Mouse (Mus musculus) hindbrain, postnatal 0 days (tissue): ENCODE measurements around the gene Il1r1. TPM values are rescaled to one million over a fixed set of nuclear protein-coding genes. Genes with fewer than 3 reads are reported as not detected.

Experiments used
- ATAC-seq: fragments of 200-750 bp; cut with Nextera tagmentation; 2 replicates; pipeline ENCODE4 v1.8.0; 2017; ENCODE audit warnings: mild to moderate bottlenecking, moderate TSS enrichment, moderate library complexity
- DNase-seq: peaks from one replicate; pipeline ENCODE4 v3.0.0-alpha.2; 2015; ENCODE audit warnings: low spot score
- H3K27ac ChIP-seq: fragments of 300-500 bp; sonication (generic); 2 replicates; pipeline ENCODE4 v1.5.1; 2014; ENCODE audit warnings: mild to moderate bottlenecking
- H3K27me3 ChIP-seq: fragments of 300-500 bp; sonication (generic); 2 replicates; pipeline ENCODE4 v1.6.1; 2014; ENCODE audit warnings: low read length, mixed read lengths; ENCODE audit not compliant: insufficient read depth
- H3K36me3 ChIP-seq: fragments of 300-500 bp; sonication (generic); 2 replicates; pipeline ENCODE4 v1.6.1; 2014; ENCODE audit warnings: low read length, mixed read lengths; ENCODE audit not compliant: insufficient read depth
- H3K4me1 ChIP-seq: fragments of 300-500 bp; sonication (generic); 2 replicates; pipeline ENCODE4 v1.6.1; 2014; ENCODE audit warnings: antibody characterized with exemption, low read length, mixed read lengths; ENCODE audit not compliant: insufficient read depth
- H3K4me2 ChIP-seq: fragments of 300-500 bp; sonication (generic); 2 replicates; pipeline ENCODE4 v1.6.1; 2014; ENCODE audit warnings: low read depth, mild to moderate bottlenecking, low read length, moderate library complexity, mixed read lengths
- H3K4me3 ChIP-seq: fragments of 300-500 bp; sonication (generic); 2 replicates; pipeline ENCODE4 v1.5.1; 2014; ENCODE audit warnings: low read length
- H3K9ac ChIP-seq: fragments of 300-500 bp; sonication (generic); replicated peaks from 2 replicates; pipeline ENCODE4 v1.6.1; 2014; ENCODE audit warnings: mild to moderate bottlenecking, low read length, moderate library complexity, mixed read lengths
- H3K9me3 ChIP-seq: fragments of 300-500 bp; sonication (generic); 2 replicates; pipeline ENCODE4 v1.6.1; 2016; ENCODE audit warnings: low read length, mixed read lengths
- CTCF ChIP-seq: IDR thresholded peaks from 2 replicates; pipeline ENCODE4 v1.5.1; 2016; ENCODE audit warnings: antibody characterized with exemption, control low read depth, low read depth
- WGBS: fragments of 180-500 bp; shearing (Covaris S2); extraction: QIAGEN DNeasy Blood & Tissue Kit; methylation state at CpG from one replicate; pipeline ENCODE4 v1.1.7; 2014; 5-methylcytosine and 5-hydroxymethylcytosine counted together
- polyA plus RNA-seq: library from polyadenylated mRNA; unstranded; fragments of >200 nt; fragmentation: Nextera tagmentation; extraction: Ambion mirVana; gene quantifications from 2 replicates; pipeline ENCODE4 v1.2.1, GENCODE M21; 2015
- total RNA-seq: library from RNA; depleted of rRNA; stranded (reverse); fragments of >200 nt; gene quantifications from 2 replicates; pipeline ENCODE4 v1.2.3, GENCODE M21; 2014

Il1r1 gene
- total and polyA plus RNA-seq, 2 experiments from 2014 or later, result 0.63 to 0.78 TPM

- H3K27ac ChIP-seq, result no peak overlapping the region
- WGBS, result 79% methylated on average over 6 of the region's 6 CpGs
- no peaks in the 10 kb centered on the region for H3K27me3 ChIP-seq
- no peak overlapping the region for H3K9ac ChIP-seq
- no peak for TF ChIP-seq CTCF
- DNase-seq (no peak), ATAC-seq (no peak)
- no peaks in the 10 kb centered on the region for H3K36me3 ChIP-seq
- H3K4me1 ChIP-seq, result no peaks in the 10 kb centered on the region
- H3K4me3 ChIP-seq, result no peak overlapping the region
- H3K4me2 ChIP-seq, result no peak overlapping the region
- H3K9me3 ChIP-seq, result no peaks in the 10 kb centered on the region
These were observed 12.2 kb downstream of the Il1r1 start for GRCm38 (mm10) chr1:40237094-40237493.

GRCm38 (mm10) chr1:40240353-40241092, 15.6 kb downstream of the Il1r1 start:
- no peak overlapping the region for H3K27ac ChIP-seq
- WGBS, result 70% methylated on average over 9 of the region's 9 CpGs
- no peak overlapping the region for H3K4me3 ChIP-seq
- peak; percentile 13 for DNase-seq
- no peak for ATAC-seq
- H3K4me2 ChIP-seq, result no peak overlapping the region
- H3K9ac ChIP-seq, result no peak overlapping the region
- H3K4me1 ChIP-seq, result no peaks in the 10 kb centered on the region
- no peak for TF ChIP-seq CTCF
- no peaks in the 10 kb centered on the region for H3K36me3 ChIP-seq
- H3K27me3 ChIP-seq, result no peaks in the 10 kb centered on the region
- H3K9me3 ChIP-seq, result no peaks in the 10 kb centered on the region

- 70% methylated on average over 1 of the region's 1 CpGs for WGBS
- no peak overlapping the region for H3K4me3 ChIP-seq
- no peaks in the 10 kb centered on the region for H3K4me1 ChIP-seq
- no peak overlapping the region for H3K4me2 ChIP-seq
- H3K9ac ChIP-seq, result no peak overlapping the region
- no peaks in the 10 kb centered on the region for H3K36me3 ChIP-seq
- TF ChIP-seq CTCF, result no peak
- DNase-seq (no peak), ATAC-seq (no peak)
- H3K9me3 ChIP-seq, result no peaks in the 10 kb centered on the region
- H3K27ac ChIP-seq, result no peak overlapping the region
- no peaks in the 10 kb centered on the region for H3K27me3 ChIP-seq
These were observed 17.8 kb downstream of the Il1r1 start for GRCm38 (mm10) chr1:40242717-40243116.

GRCm38 (mm10) chr1:40243561-40243998, 18.7 kb downstream of the Il1r1 start:
- DNase-seq (no peak), ATAC-seq (no peak)
- WGBS, result 85% methylated on average over 3 of the region's 3 CpGs
- no peak overlapping the region for H3K9ac ChIP-seq
- H3K4me2 ChIP-seq, result no peak overlapping the region
- H3K27me3 ChIP-seq, result no peaks in the 10 kb centered on the region
- TF ChIP-seq CTCF, result no peak
- no peak overlapping the region for H3K4me3 ChIP-seq
- H3K27ac ChIP-seq, result no peak overlapping the region
- H3K9me3 ChIP-seq, result no peaks in the 10 kb centered on the region
- no peaks in the 10 kb centered on the region for H3K36me3 ChIP-seq
- no peaks in the 10 kb centered on the region for H3K4me1 ChIP-seq

GRCm38 (mm10) chr1:40250425-40250824, 25.5 kb downstream of the Il1r1 start:
- Histone ChIP-seq H3K36me3 (no peaks in the 10 kb centered on the region), H3K9me3 (no peaks in the 10 kb centered on the region), H3K27ac (no peak overlapping the region), H3K9ac (no peak overlapping the region), H3K4me1 (no peaks in the 10 kb centered on the region), H3K4me3 (no peak overlapping the region), H3K4me2 (no peak overlapping the region), H3K27me3 (no peaks in the 10 kb centered on the region)
- DNase-seq, result no peak
- ATAC-seq, result no peak
- 66% methylated on average over 4 of the region's 4 CpGs for WGBS
- no peak for TF ChIP-seq CTCF

- no peak overlapping the region for H3K9ac ChIP-seq
- no peaks in the 10 kb centered on the region for H3K9me3 ChIP-seq
- WGBS, result 88% methylated on average over 6 of the region's 6 CpGs
- H3K4me3 ChIP-seq, result no peak overlapping the region
- no peaks in the 10 kb centered on the region for H3K36me3 ChIP-seq
- DNase-seq (no peak), ATAC-seq (no peak)
- no peak for TF ChIP-seq CTCF
- no peaks in the 10 kb centered on the region for H3K4me1 ChIP-seq
- no peak overlapping the region for H3K4me2 ChIP-seq
- H3K27me3 ChIP-seq, result no peaks in the 10 kb centered on the region
- H3K27ac ChIP-seq, result no peak overlapping the region
These were observed 27.6 kb downstream of the Il1r1 start for GRCm38 (mm10) chr1:40252507-40252906.

GRCm38 (mm10) chr1:40253940-40254339, 29.1 kb downstream of the Il1r1 start:
- H3K36me3 ChIP-seq, result no peaks in the 10 kb centered on the region
- H3K27ac ChIP-seq, result no peak overlapping the region
- H3K4me1 ChIP-seq, result no peaks in the 10 kb centered on the region
- ATAC-seq (no peak), DNase-seq (no peak)
- no peak overlapping the region for H3K9ac ChIP-seq
- H3K4me3 ChIP-seq, result no peak overlapping the region
- WGBS, result 83% methylated on average over 5 of the region's 5 CpGs
- H3K4me2 ChIP-seq, result no peak overlapping the region
- no peaks in the 10 kb centered on the region for H3K9me3 ChIP-seq
- no peaks in the 10 kb centered on the region for H3K27me3 ChIP-seq
- TF ChIP-seq CTCF, result no peak
